Mouse (Mus musculus): ENCODE data around the gene Syt1. TPM values are rescaled to one million over a fixed set of nuclear protein-coding genes. Genes with fewer than 3 reads are reported as not detected.

Gene Syt1
- polyA plus RNA-seq, 1 experiment from 2014 or later, result 34.1 TPM

DNA sequence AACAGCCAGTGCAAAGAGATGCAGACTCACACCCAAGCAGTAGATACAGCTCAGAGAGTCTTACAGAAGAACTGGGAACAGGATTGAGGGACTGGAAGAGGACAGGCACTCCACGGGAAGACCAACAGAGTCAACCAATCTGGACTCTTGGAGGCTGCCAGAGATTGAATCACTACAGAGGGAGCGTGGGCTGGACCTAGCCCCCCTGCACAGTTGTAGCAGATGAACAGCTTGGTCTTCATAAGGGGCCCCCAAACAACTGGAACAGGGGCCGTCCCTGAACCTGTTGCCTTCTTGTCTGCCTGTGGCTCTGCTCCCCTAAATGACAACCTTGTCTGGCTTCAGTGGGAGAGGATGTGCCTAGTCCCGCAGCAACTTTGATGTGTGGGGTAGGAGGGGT is 375.2 kb downstream of the Syt1 start:
- ATAC-seq (ENCODE audit: low FRiP score, low read depth), result no peak
- Histone ChIP-seq H3K36me3 (0 out of 2 replicates have a peak, but pooled peaks cover 8% of the 10 kb centered on the region), H3K4me3 (no peak overlapping the region), H3K27ac (replicated peaks) (no peak overlapping the region), H3K27me3 (no peaks in the 10 kb centered on the region), H3K9me3 (no peaks in the 10 kb centered on the region), H3K9ac (replicated peaks) (no peak overlapping the region), H3K4me2 (replicated peaks) (no peak overlapping the region), H3K4me1 (peaks cover 4% of the 10 kb centered on the region; the same call in 1 of the 2 replicates)
- WGBS, result 84% methylated on average over 4 of the region's 4 CpGs

DNA sequence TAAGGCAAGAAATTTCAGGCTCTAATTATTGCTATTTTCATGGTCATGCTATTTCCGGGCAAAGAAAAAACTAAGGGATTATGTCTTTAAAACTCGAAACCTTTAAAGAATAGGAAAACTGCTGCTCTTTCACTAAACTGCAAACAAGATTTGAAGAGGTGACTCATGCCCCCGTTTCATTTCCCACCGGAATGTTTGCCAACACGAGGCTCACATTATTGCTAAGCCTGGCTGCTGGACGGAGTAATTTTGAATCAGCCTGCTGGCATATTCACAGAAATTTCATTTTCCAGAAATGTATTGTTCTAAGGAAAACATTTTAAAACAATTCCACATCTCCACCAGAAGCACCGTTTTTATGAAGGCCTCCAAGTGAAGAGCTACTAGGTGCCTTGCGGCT is 379.9 kb downstream of the Syt1 start:
- no peaks in the 10 kb centered on the region for H3K9me3 ChIP-seq
- H3K4me1 ChIP-seq, result no peaks in the 10 kb centered on the region
- ATAC-seq (ENCODE audit: low FRiP score, low read depth), result no peak
- H3K9ac ChIP-seq (replicated peaks), result no peak overlapping the region
- no peaks in the 10 kb centered on the region for H3K27me3 ChIP-seq
- H3K4me2 ChIP-seq (replicated peaks), result no peak overlapping the region
- no peak overlapping the region for H3K4me3 ChIP-seq
- H3K27ac ChIP-seq (replicated peaks), result no peak overlapping the region
- whole genome bisulfite sequencing, result 90% methylated on average over 8 of the region's 8 CpGs
- 0 out of 2 replicates have a peak, but pooled peaks cover 8% of the 10 kb centered on the region for H3K36me3 ChIP-seq

DNA sequence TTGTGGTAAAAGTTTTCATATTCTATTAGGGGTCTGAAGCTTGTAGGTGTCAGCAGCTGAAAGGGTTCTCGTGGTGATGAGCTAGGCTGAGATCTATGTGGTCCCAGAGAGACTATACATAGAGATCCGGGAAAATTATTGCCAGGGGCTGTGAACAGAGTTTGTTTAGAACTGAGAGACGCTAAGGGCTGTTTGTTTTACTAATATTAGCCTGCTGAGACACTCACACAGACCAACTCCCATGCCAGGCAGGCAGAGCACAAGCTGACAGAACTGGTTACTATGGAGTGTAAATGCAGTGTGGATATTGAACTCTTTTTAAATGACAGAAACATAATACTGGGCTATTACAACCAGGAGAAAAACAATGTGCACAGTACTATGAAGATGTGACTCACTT is 384.4 kb downstream of the Syt1 start:
- Histone ChIP-seq H3K36me3 (0 out of 2 replicates have a peak, but pooled peaks cover 3% of the 10 kb centered on the region), H3K27ac (replicated peaks) (no peak overlapping the region), H3K4me1 (no peaks in the 10 kb centered on the region), H3K4me3 (no peak overlapping the region), H3K27me3 (no peaks in the 10 kb centered on the region), H3K9me3 (no peaks in the 10 kb centered on the region), H3K4me2 (replicated peaks) (no peak overlapping the region), H3K9ac (replicated peaks) (no peak overlapping the region)
- ATAC-seq (ENCODE audit: low FRiP score, low read depth), result no peak
- 77% methylated on average over 3 of the region's 3 CpGs for WGBS

GRCm38 (mm10) chr10:108623002-108623401 is 387.8 kb downstream of the Syt1 start:
- no peaks in the 10 kb centered on the region for H3K4me1 ChIP-seq
- no peak overlapping the region for H3K4me2 ChIP-seq (replicated peaks)
- 78% methylated on average over 4 of the region's 4 CpGs for WGBS
- H3K27ac ChIP-seq (replicated peaks), result no peak overlapping the region
- no peak overlapping the region for H3K9ac ChIP-seq (replicated peaks)
- H3K4me3 ChIP-seq, result no peak overlapping the region
- no peaks in the 10 kb centered on the region for H3K27me3 ChIP-seq
- no peaks in the 10 kb centered on the region for H3K36me3 ChIP-seq
- H3K9me3 ChIP-seq, result no peaks in the 10 kb centered on the region
- ATAC-seq (ENCODE audit: low FRiP score, low read depth), result no peak

GRCm38 (mm10) chr10:108619861-108620260 is 390.9 kb downstream of the Syt1 start:
- Histone ChIP-seq H3K4me3 (no peak overlapping the region), H3K9ac (replicated peaks) (no peak overlapping the region), H3K27ac (replicated peaks) (no peak overlapping the region), H3K9me3 (no peaks in the 10 kb centered on the region), H3K4me1 (no peaks in the 10 kb centered on the region), H3K4me2 (replicated peaks) (no peak overlapping the region), H3K27me3 (no peaks in the 10 kb centered on the region), H3K36me3 (no peaks in the 10 kb centered on the region)
- no peak for ATAC-seq (ENCODE audit: low FRiP score, low read depth)
- WGBS, result 92% methylated on average over 5 of the region's 5 CpGs

DNA sequence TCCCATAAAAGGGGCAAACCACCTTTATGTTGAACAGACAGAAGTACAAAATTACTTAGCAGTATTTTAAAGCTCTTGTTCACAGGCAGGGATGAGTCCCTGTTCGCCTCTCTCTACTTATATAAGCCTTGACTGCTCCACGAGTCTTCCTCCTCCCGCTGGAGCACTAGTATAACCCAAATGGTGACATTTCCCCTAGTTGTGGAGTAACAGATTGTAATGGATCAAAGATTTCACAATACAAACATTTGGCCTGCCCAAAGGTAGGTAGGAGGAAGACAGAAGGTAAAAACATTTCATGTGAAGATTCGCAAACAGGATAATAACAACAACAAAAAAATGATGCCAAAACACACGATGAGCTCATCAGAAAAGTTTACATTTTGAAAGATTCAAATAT is 391.6 kb downstream of the Syt1 start:
- H3K9me3 ChIP-seq, result no peaks in the 10 kb centered on the region
- WGBS, result 91% methylated on average over 5 of the region's 5 CpGs
- no peaks in the 10 kb centered on the region for H3K27me3 ChIP-seq
- H3K27ac ChIP-seq (replicated peaks), result no peak overlapping the region
- no peaks in the 10 kb centered on the region for H3K4me1 ChIP-seq
- H3K4me2 ChIP-seq (replicated peaks), result no peak overlapping the region
- H3K36me3 ChIP-seq, result no peaks in the 10 kb centered on the region
- no peak overlapping the region for H3K4me3 ChIP-seq
- H3K9ac ChIP-seq (replicated peaks), result no peak overlapping the region
- ATAC-seq (ENCODE audit: low FRiP score, low read depth), result no peak

GRCm38 (mm10) chr10:108610057-108610644 is 400.6 kb downstream of the Syt1 start:
- WGBS, result 80% methylated on average over 14 of the region's 14 CpGs
- Histone ChIP-seq H3K4me2 (replicated peaks) (no peak overlapping the region), H3K27ac (replicated peaks) (no peak overlapping the region), H3K27me3 (no peaks in the 10 kb centered on the region), H3K36me3 (0 out of 2 replicates have a peak, but pooled peaks cover 6% of the 10 kb centered on the region), H3K4me1 (no peaks in the 10 kb centered on the region), H3K4me3 (no peak overlapping the region), H3K9ac (replicated peaks) (no peak overlapping the region), H3K9me3 (no peaks in the 10 kb centered on the region)
- ATAC-seq (ENCODE audit: low FRiP score, low read depth), result peak; percentile 47; the same call in 1 of the 2 replicates

GRCm38 (mm10) chr10:108601672-108602412 is 408.9 kb downstream of the Syt1 start:
- Histone ChIP-seq H3K9ac (replicated peaks) (no peak overlapping the region), H3K4me3 (no peak overlapping the region), H3K4me1 (no peaks in the 10 kb centered on the region), H3K4me2 (replicated peaks) (no peak overlapping the region), H3K9me3 (peaks cover 6% of the 10 kb centered on the region), H3K27me3 (no peaks in the 10 kb centered on the region), H3K27ac (replicated peaks) (no peak overlapping the region), H3K36me3 (no peaks in the 10 kb centered on the region)
- WGBS, result 88% methylated on average over 8 of the region's 8 CpGs
- ATAC-seq (ENCODE audit: low FRiP score, low read depth), result no peak

DNA sequence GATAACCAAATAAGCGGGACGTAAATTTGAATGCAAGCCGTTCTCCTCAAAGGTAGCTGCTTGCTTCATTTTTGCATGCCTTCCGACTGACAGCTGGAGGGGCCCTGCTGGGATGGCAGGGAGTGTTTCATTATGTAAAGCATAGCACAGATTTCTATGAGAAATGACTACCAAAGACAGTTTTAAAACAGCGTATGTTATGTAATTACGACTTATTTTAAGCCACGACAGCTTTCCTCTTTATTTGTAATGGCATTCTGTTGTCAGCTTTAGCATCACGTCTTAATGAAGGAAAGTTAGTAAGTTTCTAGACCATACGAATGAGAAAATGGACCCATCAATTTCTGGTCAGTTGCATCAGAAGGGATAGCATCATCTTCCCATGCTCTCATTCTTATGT is 410.1 kb downstream of the Syt1 start:
- no peak overlapping the region for H3K4me2 ChIP-seq (replicated peaks)
- WGBS, result 79% methylated on average over 9 of the region's 9 CpGs
- H3K36me3 ChIP-seq, result no peaks in the 10 kb centered on the region
- H3K9ac ChIP-seq (replicated peaks), result no peak overlapping the region
- H3K4me1 ChIP-seq, result no peaks in the 10 kb centered on the region
- H3K27ac ChIP-seq (replicated peaks), result no peak overlapping the region
- no peak overlapping the region for H3K4me3 ChIP-seq
- H3K27me3 ChIP-seq, result no peaks in the 10 kb centered on the region
- ATAC-seq (ENCODE audit: low FRiP score, low read depth), result no peak
- peaks cover 6% of the 10 kb centered on the region for H3K9me3 ChIP-seq

DNA sequence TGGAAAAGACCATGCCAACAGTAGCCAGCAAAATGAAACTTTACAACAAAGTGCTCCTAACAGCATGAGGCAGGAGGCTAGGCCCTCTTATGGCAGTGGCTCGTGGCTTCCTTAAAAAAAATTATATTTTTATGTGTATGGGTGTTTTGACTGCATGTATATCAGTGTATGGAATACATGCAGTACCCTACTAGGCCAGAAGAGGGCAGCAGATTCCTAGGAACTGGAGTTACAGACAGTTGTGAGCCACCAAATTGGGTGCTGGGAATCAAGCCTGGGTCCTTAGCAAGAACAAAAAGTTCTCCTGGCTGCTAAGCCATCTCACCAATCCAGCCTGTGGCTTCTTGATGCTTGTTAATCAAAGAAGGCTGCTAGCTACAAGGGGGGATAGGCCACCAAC is 413.4 kb downstream of the Syt1 start:
- ATAC-seq (ENCODE audit: low FRiP score, low read depth), result no peak
- H3K36me3 ChIP-seq, result no peaks in the 10 kb centered on the region
- H3K27me3 ChIP-seq, result no peaks in the 10 kb centered on the region
- H3K4me2 ChIP-seq (replicated peaks), result no peak overlapping the region
- WGBS, result 89% methylated on average over 1 of the region's 1 CpGs
- no peaks in the 10 kb centered on the region for H3K4me1 ChIP-seq
- peaks cover 6% of the 10 kb centered on the region for H3K9me3 ChIP-seq
- no peak overlapping the region for H3K9ac ChIP-seq (replicated peaks)
- no peak overlapping the region for H3K4me3 ChIP-seq
- no peak overlapping the region for H3K27ac ChIP-seq (replicated peaks)

DNA sequence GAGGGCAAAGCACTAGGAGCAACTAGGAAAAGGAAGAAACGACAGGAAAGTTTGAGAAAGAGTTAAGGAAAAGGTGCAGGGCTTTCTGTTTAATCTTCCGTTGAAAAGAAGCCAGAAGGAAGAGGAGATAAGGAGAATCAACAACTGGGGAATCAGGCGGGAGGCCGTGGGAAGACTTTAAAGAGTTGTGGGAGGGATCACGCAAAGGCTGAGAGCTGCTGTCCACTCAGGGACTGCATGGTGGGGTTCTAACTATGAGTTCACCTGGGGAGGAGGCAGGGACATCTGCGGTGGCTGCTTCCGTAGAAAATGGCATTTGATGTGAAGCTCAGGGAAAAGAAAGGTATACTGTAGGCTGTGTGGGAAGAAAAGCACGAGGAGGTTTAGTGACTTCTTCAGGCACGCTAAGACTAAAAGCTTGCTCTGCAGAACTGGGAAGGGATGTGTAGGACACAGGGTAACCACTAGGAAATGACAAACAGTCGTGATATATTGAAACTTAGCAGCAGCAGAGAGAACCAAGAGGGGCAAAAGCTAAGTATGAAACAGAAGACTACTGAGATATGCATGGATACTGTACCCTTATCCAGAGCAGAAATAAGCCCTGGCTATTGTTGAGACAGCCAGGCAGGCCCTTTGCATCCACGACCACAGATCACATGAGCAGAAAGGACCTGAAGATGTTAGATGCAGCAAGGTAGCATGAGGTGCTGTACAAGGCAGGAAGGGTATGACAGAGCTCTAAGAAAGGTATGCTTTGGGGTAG is 414.4 kb downstream of the Syt1 start:
- WGBS, result 77% methylated on average over 11 of the region's 11 CpGs
- H3K9me3 ChIP-seq, result peaks cover 6% of the 10 kb centered on the region
- H3K27me3 ChIP-seq, result no peaks in the 10 kb centered on the region
- no peak overlapping the region for H3K9ac ChIP-seq (replicated peaks)
- no peaks in the 10 kb centered on the region for H3K36me3 ChIP-seq
- H3K4me2 ChIP-seq (replicated peaks), result no peak overlapping the region
- no peak for ATAC-seq (ENCODE audit: low FRiP score, low read depth)
- no peak overlapping the region for H3K27ac ChIP-seq (replicated peaks)
- no peak overlapping the region for H3K4me3 ChIP-seq
- no peaks in the 10 kb centered on the region for H3K4me1 ChIP-seq

- ATAC-seq (ENCODE audit: low FRiP score, low read depth), result no peak
- H3K4me3 ChIP-seq, result no peak overlapping the region
- WGBS, result 93% methylated on average over 3 of the region's 3 CpGs
These were observed 421.4 kb downstream of the Syt1 start for GRCm38 (mm10) chr10:108589355-108589754.

More at GRCm38 (mm10) chr10:108589355-108589754, 421.4 kb downstream of the Syt1 start:
- Histone ChIP-seq H3K4me2 (replicated peaks) (no peak overlapping the region), H3K36me3 (no peaks in the 10 kb centered on the region), H3K9ac (replicated peaks) (no peak overlapping the region), H3K27me3 (no peaks in the 10 kb centered on the region), H3K4me1 (no peaks in the 10 kb centered on the region), H3K9me3 (no peaks in the 10 kb centered on the region), H3K27ac (replicated peaks) (no peak overlapping the region)

Data from midbrain, embryonic 12.5 days (tissue).